Mouse (Mus musculus) small intestine, adult 2 months (tissue): ENCODE data around the gene Shbg. TPM values are rescaled to one million over a fixed set of nuclear protein-coding genes. Genes with fewer than 3 reads are reported as not detected.

Source experiments
- H3K27ac ChIP-seq: fragments of 200-500 bp; 2 replicates; pipeline ENCODE4 v1.5.1; 2012; ENCODE audit warnings: low read depth, low read length, control low read depth, inconsistent platforms; ENCODE audit not compliant: insufficient read depth
- H3K27me3 ChIP-seq: fragments of 200-500 bp; 2 replicates; pipeline ENCODE4 v1.6.1; 2012; ENCODE audit warnings: mild to moderate bottlenecking, moderate library complexity, low read length, inconsistent platforms; ENCODE audit not compliant: control insufficient read depth, insufficient read depth
- H3K36me3 ChIP-seq: fragments of 200-500 bp; 2 replicates; pipeline ENCODE4 v1.6.1; 2012; ENCODE audit warnings: mild to moderate bottlenecking, low read length, control low read depth, inconsistent platforms; ENCODE audit not compliant: control insufficient read depth, insufficient read depth
- H3K4me1 ChIP-seq: fragments of 200-500 bp; 2 replicates; pipeline ENCODE4 v1.6.1; 2012; ENCODE audit warnings: low read length, inconsistent platforms, mixed read lengths; ENCODE audit not compliant: control insufficient read depth, insufficient read depth, insufficient read length
- H3K4me3 ChIP-seq: fragments of 200-500 bp; 2 replicates; pipeline ENCODE4 v1.5.1; 2012; ENCODE audit warnings: low read depth, mild to moderate bottlenecking, control low read depth, inconsistent platforms, low read length, moderate library complexity
- CTCF ChIP-seq: fragments of 200-500 bp; IDR thresholded peaks from 2 replicates; pipeline ENCODE4 v1.5.1; 2012; ENCODE audit warnings: low read depth, mild to moderate bottlenecking, control low read depth, inconsistent platforms, low read length, moderate library complexity, mixed read lengths; ENCODE audit not compliant: insufficient replicate concordance, insufficient read length; ENCODE audit errors: extremely low read depth
- POLR2A ChIP-seq: fragments of 200-500 bp; IDR thresholded peaks from 2 replicates; pipeline ENCODE4 v1.6.1; 2012; ENCODE audit warnings: low read depth, mild to moderate bottlenecking, control low read depth, inconsistent platforms, low read length, moderate library complexity
- WGBS: fragments of 180-500 bp; shearing (Covaris S2); methylation state at CpG from one replicate; pipeline ENCODE4 v1.1.7; 2018; 5-methylcytosine and 5-hydroxymethylcytosine counted together
- polyA plus RNA-seq: library from polyadenylated mRNA; depleted of rRNA; stranded (reverse); fragments of >200 nt; gene quantifications from 2 replicates; pipeline ENCODE4 v1.2.3, GENCODE M21; 2012

Shbg gene
- polyA plus RNA-seq, 1 experiment, result not detected

DNA sequence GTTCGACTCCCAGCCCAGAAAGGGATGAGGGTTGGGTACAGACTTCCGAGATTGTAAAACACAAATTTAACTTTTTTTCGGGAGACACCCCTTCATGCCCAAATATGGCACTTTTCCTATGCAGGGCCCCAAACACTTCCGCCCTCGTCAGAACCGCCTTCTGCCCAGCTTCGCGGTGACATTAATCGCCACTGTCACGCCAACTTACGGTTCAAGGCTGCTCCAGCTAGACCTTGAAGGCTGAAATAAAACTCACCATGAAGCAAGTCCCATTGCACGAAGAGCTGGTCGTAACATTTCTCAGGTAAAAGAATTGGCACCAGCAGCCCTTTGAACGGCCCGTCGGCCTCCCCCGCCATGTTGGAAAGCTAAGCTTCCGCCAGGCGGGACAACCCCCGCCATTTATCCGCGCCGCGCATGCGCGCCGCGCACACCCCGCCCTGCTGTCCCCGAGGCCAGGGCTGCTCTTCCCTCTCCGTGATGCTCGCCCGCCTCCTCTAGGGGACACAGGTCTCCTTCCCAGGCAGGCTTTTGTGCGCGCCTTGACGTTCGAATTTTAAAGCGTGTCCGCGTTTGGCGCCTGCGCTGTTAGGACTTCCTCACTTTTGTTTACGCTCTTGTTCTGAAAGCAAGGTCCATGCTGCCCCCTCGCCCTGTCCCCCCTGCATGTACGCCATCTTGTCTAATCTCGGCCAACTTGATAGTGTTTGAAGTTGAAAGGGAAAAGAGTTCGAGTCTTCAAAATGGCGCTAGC lies 44.7 kb upstream of the Shbg start, which contains the start of gene Mpdu1:
Gene Mpdu1, minus strand, starts transcription at position 430 of the 754 bp plus-strand sequence.
- Histone ChIP-seq H3K4me3 (peak within 1 kb of the TSS; percentile 72), H3K27ac (peak within 1 kb of the TSS; percentile 98), H3K36me3 (peaks cover 18% of the 10 kb centered on the region), H3K27me3 (no peaks in the 10 kb centered on the region), H3K4me1 (peaks cover 7% of the 10 kb centered on the region)
- TF ChIP-seq CTCF (no peak), POLR2A (peak; percentile 95)
- WGBS, result under 1% methylated on average over 48 of the region's 48 CpGs

DNA sequence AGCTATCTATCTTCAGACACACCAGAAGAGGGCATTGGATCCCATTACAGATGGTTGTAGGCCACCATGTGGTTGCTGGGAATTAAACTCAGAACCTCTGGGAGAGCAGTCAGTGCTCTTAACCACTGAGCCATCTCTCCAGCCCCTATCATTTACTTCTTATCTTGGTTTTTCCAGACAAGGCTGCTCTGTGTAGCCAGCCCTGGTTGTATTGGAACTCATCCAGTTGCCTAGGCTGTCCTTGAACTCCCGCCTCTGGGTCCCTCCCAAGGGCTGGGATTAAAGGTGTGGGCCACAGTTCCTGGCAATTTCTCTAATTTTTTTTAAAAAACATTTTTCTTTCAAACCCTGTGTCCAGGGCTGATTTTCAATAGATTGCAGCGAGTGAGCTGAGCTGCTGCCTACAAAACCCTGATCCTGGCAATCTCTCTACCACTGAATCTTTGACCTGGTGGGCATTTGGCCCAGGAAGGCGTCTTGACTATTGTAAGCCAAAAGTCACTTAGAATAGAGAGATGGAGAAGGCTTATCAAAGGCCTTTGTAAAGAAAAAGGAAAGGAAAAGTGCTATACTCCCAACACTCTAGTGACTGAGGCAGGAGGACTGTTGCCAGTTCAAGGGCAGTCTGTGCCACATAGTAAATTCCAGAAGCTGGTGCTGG lies 43.6 kb upstream of the Shbg start:
- Histone ChIP-seq H3K27me3 (no peaks in the 10 kb centered on the region), H3K4me3 (peak overlapping the region; percentile 72), H3K4me1 (peaks cover 7% of the 10 kb centered on the region), H3K27ac (peak overlapping the region; percentile 98), H3K36me3 (peaks cover 21% of the 10 kb centered on the region)
- WGBS, result 18% methylated on average over 3 of the region's 3 CpGs
- TF ChIP-seq CTCF, result no peak
- no peak for TF ChIP-seq POLR2A

DNA sequence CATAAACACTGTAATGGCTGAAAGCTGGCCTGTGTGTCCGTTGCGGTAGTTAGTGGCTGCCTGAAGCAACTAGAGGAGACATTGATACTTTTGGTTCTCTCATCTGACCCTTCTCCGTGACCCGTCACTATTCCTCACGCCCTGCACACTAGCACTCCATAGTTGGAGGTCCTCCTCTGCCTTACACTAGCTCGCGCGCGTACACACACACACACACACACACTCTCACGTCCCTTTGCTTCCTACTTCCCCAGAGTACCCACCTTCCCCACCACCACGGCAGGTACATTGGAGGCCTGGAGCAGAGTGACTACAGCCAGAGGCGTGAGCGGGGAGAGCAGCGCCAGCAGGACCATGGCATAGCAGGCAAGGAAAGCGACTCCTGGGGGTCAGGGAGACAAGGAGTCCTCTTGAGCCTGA lies 39.8 kb upstream of the Shbg start:
- 83% methylated on average over 15 of the region's 15 CpGs for WGBS
- no peaks in the 10 kb centered on the region for H3K27me3 ChIP-seq
- no peak overlapping the region for H3K4me3 ChIP-seq
- H3K4me1 ChIP-seq, result peaks cover 3% of the 10 kb centered on the region; the same call in 1 of the 2 replicates
- H3K27ac ChIP-seq, result no peak overlapping the region
- H3K36me3 ChIP-seq, result peaks cover 35% of the 10 kb centered on the region
- no peak for TF ChIP-seq POLR2A
- no peak; the same call in 1 of the 2 replicates for TF ChIP-seq CTCF

GRCm38 (mm10) chr11:69656617-69657461 lies 39.1 kb upstream of the Shbg start:
- Histone ChIP-seq H3K27ac (no peak overlapping the region), H3K4me1 (peaks cover 3% of the 10 kb centered on the region; the same call in 1 of the 2 replicates), H3K27me3 (no peaks in the 10 kb centered on the region), H3K4me3 (no peak overlapping the region), H3K36me3 (peaks cover 41% of the 10 kb centered on the region)
- no peak; the same call in 1 of the 2 replicates for TF ChIP-seq POLR2A
- peak; percentile 74; the same call in 1 of the 2 replicates for TF ChIP-seq CTCF
- 75% methylated on average over 10 of the region's 10 CpGs for WGBS

DNA sequence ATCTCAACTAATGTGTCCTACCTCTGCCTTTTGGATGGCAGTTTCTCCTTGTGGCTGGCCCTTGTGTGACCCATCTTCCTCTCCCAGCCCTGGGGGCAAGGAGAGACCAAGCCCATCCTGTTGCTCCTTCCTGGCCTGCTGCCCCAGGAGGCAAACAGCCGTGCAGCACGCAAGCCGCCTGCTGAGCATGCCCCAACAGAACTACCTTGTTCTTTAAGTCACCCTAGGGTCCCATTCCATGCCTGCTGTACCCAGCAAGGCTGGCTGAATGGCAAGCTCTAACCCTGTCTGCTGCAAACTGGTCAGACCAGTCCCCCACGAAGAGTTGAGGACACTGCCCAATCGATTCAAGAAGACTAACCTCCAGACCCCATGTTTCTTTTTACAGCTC lies 38.4 kb upstream of the Shbg start:
- H3K36me3 ChIP-seq, result peaks cover 48% of the 10 kb centered on the region
- H3K4me3 ChIP-seq, result no peak overlapping the region

DNA sequence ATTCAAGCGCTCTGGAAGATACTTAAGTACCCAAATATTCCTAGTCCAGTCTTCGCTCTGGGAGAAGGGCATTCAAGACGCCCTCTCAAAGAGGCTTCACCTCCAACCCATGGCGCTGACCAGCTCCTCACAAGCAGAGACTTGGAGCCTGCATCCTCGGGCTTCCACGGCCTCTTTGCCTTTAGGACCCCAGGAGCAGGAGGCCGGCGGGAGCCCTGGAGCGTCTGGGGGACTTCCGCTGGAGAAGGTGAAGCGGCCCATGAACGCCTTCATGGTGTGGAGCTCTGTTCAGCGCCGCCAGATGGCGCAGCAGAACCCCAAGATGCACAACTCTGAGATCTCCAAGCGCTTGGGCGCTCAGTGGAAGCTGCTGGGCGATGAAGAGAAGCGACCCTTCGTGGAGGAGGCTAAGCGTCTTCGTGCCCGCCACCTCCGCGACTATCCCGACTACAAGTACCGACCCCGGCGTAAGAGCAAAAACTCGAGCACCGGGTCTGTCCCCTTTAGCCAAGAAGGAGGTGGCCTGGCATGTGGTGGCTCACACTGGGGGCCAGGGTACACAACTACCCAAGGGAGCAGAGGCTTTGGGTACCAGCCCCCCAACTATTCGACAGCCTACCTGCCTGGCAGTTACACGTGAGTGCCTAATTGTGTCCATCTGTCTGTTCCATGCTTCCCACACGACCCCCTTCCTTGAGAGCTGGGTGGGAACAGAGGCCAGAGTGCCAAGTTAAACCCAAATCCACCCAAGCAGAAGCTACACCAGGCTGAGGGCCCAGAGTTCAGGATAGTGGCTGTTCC lies 37.8 kb upstream of the Shbg start, which contains the start of gene Sox15:
Gene Sox15, plus strand, starts transcription at position 51 of the 801 bp plus-strand sequence.
- TF ChIP-seq POLR2A (no peak), CTCF (peak; percentile 68)
- H3K27ac ChIP-seq, result no peak within 1 kb of the TSS
- H3K4me3 ChIP-seq, result no peak within 1 kb of the TSS

More for the DNA sequence above, 38.4 kb upstream of the Shbg start:
- TF ChIP-seq CTCF (no peak), POLR2A (no peak)
- 57% methylated on average over 5 of the region's 5 CpGs for WGBS
- Histone ChIP-seq H3K27me3 (no peaks in the 10 kb centered on the region), H3K27ac (no peak overlapping the region), H3K4me1 (no peaks in the 10 kb centered on the region)

More for the DNA sequence above, 37.8 kb upstream of the Shbg start, which contains the start of gene Sox15:
- Histone ChIP-seq H3K4me1 (no peaks in the 10 kb centered on the region), H3K36me3 (peaks cover 54% of the 10 kb centered on the region), H3K27me3 (no peaks in the 10 kb centered on the region)
- 53% methylated on average over 34 of the region's 34 CpGs for WGBS
